ENCODE assay signal across 21 mouse cellular contexts in genomic region chr8:93221896-93222295, GRCm38 (mm10). TPM values are rescaled to one million over a fixed set of nuclear protein-coding genes. Genes with fewer than 3 reads are reported as not detected.
"Had no signal": no experiment of that assay in that cellular context is flagged by ENCODE, and none has a peak within 500 bp of the region (broad histone marks: within the 10 kb centered on the region; RNA-seq: fewer than 3 reads in every experiment).

No protein-coding gene starts in this region.

- H3K4me3 ChIP-seq: lung, embryonic 15.5 days; megakaryocyte, embryonic 14.5 days; midbrain, embryonic 13.5 days; midbrain, embryonic 15.5 days; neural tube, embryonic 12.5 days; stomach, embryonic 15.5 days had no signal

- H3K4me2 ChIP-seq: lung, embryonic 15.5 days; midbrain, embryonic 11.5 days; midbrain, embryonic 13.5 days; midbrain, embryonic 15.5 days; neural tube, embryonic 12.5 days; stomach, embryonic 15.5 days had no signal

- DNase-seq: lung, adult 2 months; lung, postnatal 14 days; lung, postnatal 36 days; right cerebral cortex, postnatal 14 days; thymus, adult 2 months; thymus, postnatal 25 days; thymus, postnatal 4 days had no signal

- H3K27ac ChIP-seq: lung, embryonic 15.5 days; macrophage; midbrain, embryonic 13.5 days; midbrain, embryonic 15.5 days; neural tube, embryonic 12.5 days; stomach, embryonic 15.5 days; stomach, postnatal 0 days had no signal

- ATAC-seq: lung, postnatal 0 days; midbrain, embryonic 13.5 days; midbrain, embryonic 15.5 days had no signal

- H3K9me3 ChIP-seq: lung, embryonic 15.5 days; midbrain, embryonic 13.5 days; midbrain, embryonic 15.5 days; neural tube, embryonic 12.5 days; stomach, embryonic 15.5 days had no signal

- H3K27me3 ChIP-seq: lung, embryonic 15.5 days; megakaryocyte, embryonic 14.5 days; midbrain, embryonic 13.5 days; midbrain, embryonic 15.5 days; neural tube, embryonic 12.5 days; stomach, embryonic 15.5 days had no signal

- H3K36me3 ChIP-seq: lung, embryonic 15.5 days; midbrain, embryonic 13.5 days; midbrain, embryonic 15.5 days; neural tube, embryonic 12.5 days; stomach, embryonic 15.5 days had no signal

- H3K4me1 ChIP-seq: lung, embryonic 15.5 days; megakaryocyte, embryonic 14.5 days; midbrain, embryonic 13.5 days; midbrain, embryonic 15.5 days; neural tube, embryonic 12.5 days; stomach, embryonic 15.5 days had no signal

- H3K9ac ChIP-seq: lung, embryonic 15.5 days; midbrain, embryonic 13.5 days; midbrain, embryonic 15.5 days; neural tube, embryonic 12.5 days; stomach, embryonic 15.5 days had no signal

RNA-seq across cellular contexts. Expression of gene Ces1e, which starts 7.5 kb away (rescaled TPM):
- polyA plus RNA-seq: lung, embryonic 15.5 days; macrophage; midbrain, embryonic 11.5 days; midbrain, embryonic 13.5 days; midbrain, embryonic 15.5 days; midbrain, postnatal 0 days; neural tube, embryonic 12.5 days; neural tube, embryonic 14.5 days; testis, adult 2 months; urinary bladder, adult 2 months had no signal

RNA-seq across cellular contexts. Expression of gene Ces1d, which starts 24.3 kb away (rescaled TPM):
- polyA plus RNA-seq: macrophage; midbrain, embryonic 11.5 days; neural tube, embryonic 12.5 days had no signal

RNA-seq across cellular contexts. Expression of gene Ces1f, which starts 57.7 kb away (rescaled TPM):
- polyA plus RNA-seq: macrophage; midbrain, embryonic 11.5 days; midbrain, embryonic 13.5 days; midbrain, embryonic 15.5 days; midbrain, postnatal 0 days; neural tube, embryonic 12.5 days; neural tube, embryonic 14.5 days had no signal
